Mouse (Mus musculus): ENCODE measurements around the gene Defa32. TPM values are rescaled to one million over a fixed set of nuclear protein-coding genes. Genes with fewer than 3 reads are reported as not detected.
"Not testable (repeated sequence)": the region's sequence is repeated elsewhere in the genome, so short reads cannot be mapped to it uniquely, and the experiment has no call there.

The Defa32 gene
- not detected in 3 replicates for total RNA-seq (2017)

- not testable (repeated sequence) for ATAC-seq (replicated peaks; ENCODE audit: insufficient number of reproducible peaks, low FRiP score, low TSS enrichment, poor library complexity, severe bottlenecking)
These were observed at the start of gene Defa32 for GRCm38 (mm10) chr8:21528732-21529131. Gene Defa32 (plus strand): TSS chr8:21529032.

GRCm38 (mm10) chr8:21508958-21509357 is 19.9 kb upstream of the Defa32 start, which contains the start of gene Defa20:
Gene Defa20 (plus strand): TSS chr8:21509258.
- not testable (repeated sequence) for ATAC-seq (replicated peaks; ENCODE audit: insufficient number of reproducible peaks, low FRiP score, low TSS enrichment, poor library complexity, severe bottlenecking)

GRCm38 (mm10) chr8:21565086-21565485 is 36.3 kb downstream of the Defa32 start, which contains the start of gene Defa37:
Gene Defa37 (plus strand): TSS chr8:21565386.
- not testable (repeated sequence) for ATAC-seq (replicated peaks; ENCODE audit: insufficient number of reproducible peaks, low FRiP score, low TSS enrichment, poor library complexity, severe bottlenecking)

Other genes starting within 250 kb of the Defa32 start
- not detected in 3 replicates for gene Defa27, start 213.5 kb upstream of the Defa32 start, total RNA-seq (2017)
- not detected in 3 replicates for gene Defa29, start 202.0 kb upstream of the Defa32 start, total RNA-seq (2017)
- gene Defa2, start 150.5 kb upstream of the Defa32 start, total RNA-seq (2017) = not detected in 3 replicates
- not detected in 3 replicates for gene Defa33, start 137.2 kb upstream of the Defa32 start, total RNA-seq (2017)
- not detected in 3 replicates for gene Defa36, start 101.6 kb upstream of the Defa32 start, total RNA-seq (2017)
- gene Gm7849, start 72.5 kb upstream of the Defa32 start, total RNA-seq (2017) = not detected in 3 replicates
- not detected in 3 replicates for gene Defa20, start 19.8 kb upstream of the Defa32 start, total RNA-seq (2017)
- gene Defa37, start 36.4 kb downstream of the Defa32 start, total RNA-seq (2017) = not detected in 3 replicates
- not detected in 3 replicates for gene Defa28, start 54.0 kb downstream of the Defa32 start, total RNA-seq (2017)
- gene Gm7861, start 65.5 kb downstream of the Defa32 start, total RNA-seq (2017) = not detected in 3 replicates
- not detected in 3 replicates for gene Defa26, start 89.2 kb downstream of the Defa32 start, total RNA-seq (2017)
- not detected in 3 replicates for gene Defa17, start 126.7 kb downstream of the Defa32 start, total RNA-seq (2017)
- gene Defa34, start 136.8 kb downstream of the Defa32 start, total RNA-seq (2017) = not detected in 3 replicates
- gene AY761184, start 174.6 kb downstream of the Defa32 start, total RNA-seq (2017) = not detected in 3 replicates
- not detected in 3 replicates for gene Defa24, start 205.5 kb downstream of the Defa32 start, total RNA-seq (2017)